Mouse (Mus musculus) heart, embryonic 10.5 days (tissue): ENCODE results near the gene Mmp10. TPM values are rescaled to one million over a fixed set of nuclear protein-coding genes. Genes with fewer than 3 reads are reported as not detected.

Experiments
- DNase-seq: peaks from one replicate; pipeline ENCODE4 v3.0.0-alpha.2; 2017; ENCODE audit warnings: low spot score
- H3K27ac ChIP-seq: fragments of 300-500 bp; sonication (generic); 2 replicates; pipeline ENCODE4 v1.5.1; 2016; ENCODE audit warnings: mild to moderate bottlenecking
- H3K27me3 ChIP-seq: fragments of 300-500 bp; sonication (generic); 2 replicates; pipeline ENCODE4 v1.6.1; 2016; ENCODE audit warnings: mild to moderate bottlenecking; ENCODE audit not compliant: poor library complexity, insufficient read depth, severe bottlenecking
- H3K36me3 ChIP-seq: fragments of 300-500 bp; sonication (generic); 2 replicates; pipeline ENCODE4 v1.6.1; 2016; ENCODE audit warnings: mild to moderate bottlenecking, moderate library complexity
- H3K4me1 ChIP-seq: fragments of 300-500 bp; sonication (generic); 2 replicates; pipeline ENCODE4 v1.6.1; 2016; ENCODE audit warnings: mild to moderate bottlenecking
- H3K4me3 ChIP-seq: fragments of 300-500 bp; sonication (generic); 2 replicates; pipeline ENCODE4 v1.5.1; 2016; ENCODE audit warnings: mild to moderate bottlenecking, moderate library complexity
- H3K9me3 ChIP-seq: fragments of 300-500 bp; sonication (generic); 2 replicates; pipeline ENCODE4 v1.6.1; 2016; ENCODE audit warnings: mild to moderate bottlenecking, moderate library complexity
- WGBS: fragments of 180-500 bp; shearing (Covaris S2); methylation state at CpG from one replicate; pipeline ENCODE4 v1.1.7; 2016; 5-methylcytosine and 5-hydroxymethylcytosine counted together
- polyA plus RNA-seq: library from polyadenylated mRNA; unstranded; fragments of >200 nt; fragmentation: Nextera tagmentation; extraction: Ambion mirVana; gene quantifications from 2 replicates; pipeline ENCODE4 v1.2.1, GENCODE M21; 2016

The Mmp10 gene
- polyA plus RNA-seq: not detected in 2 replicates

DNA sequence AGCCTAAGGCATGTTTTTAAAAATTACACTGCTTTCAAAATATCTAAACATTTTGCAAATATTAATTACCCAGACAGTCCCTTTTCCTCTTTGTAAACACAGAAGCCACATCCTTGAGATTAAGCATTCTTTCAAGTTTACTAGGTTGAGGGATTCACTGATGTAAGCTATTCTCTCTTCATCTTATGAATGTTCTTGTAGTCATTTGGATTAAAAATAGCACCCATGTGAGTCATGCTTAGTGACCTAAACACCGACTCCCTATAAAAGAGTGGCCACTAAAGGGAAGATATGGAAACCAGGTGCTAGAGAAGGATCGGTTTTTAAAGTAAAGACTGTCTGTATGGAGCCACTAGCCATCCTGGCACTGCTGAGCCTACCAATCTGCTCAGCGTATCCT lies at the start of gene Mmp10:
Mmp10 (plus strand) TSS at position 302 of the 400 bp plus-strand sequence.
- Histone ChIP-seq H3K4me3 (no peak within 1 kb of the TSS), H3K36me3 (no peaks in the 10 kb centered on the region), H3K4me1 (no peaks in the 10 kb centered on the region), H3K9me3 (no peaks in the 10 kb centered on the region), H3K27me3 (no peaks in the 10 kb centered on the region), H3K27ac (no peak within 1 kb of the TSS)
- no peak for DNase-seq
- WGBS: 83% methylated on average over 3 of the region's 3 CpGs

DNA sequence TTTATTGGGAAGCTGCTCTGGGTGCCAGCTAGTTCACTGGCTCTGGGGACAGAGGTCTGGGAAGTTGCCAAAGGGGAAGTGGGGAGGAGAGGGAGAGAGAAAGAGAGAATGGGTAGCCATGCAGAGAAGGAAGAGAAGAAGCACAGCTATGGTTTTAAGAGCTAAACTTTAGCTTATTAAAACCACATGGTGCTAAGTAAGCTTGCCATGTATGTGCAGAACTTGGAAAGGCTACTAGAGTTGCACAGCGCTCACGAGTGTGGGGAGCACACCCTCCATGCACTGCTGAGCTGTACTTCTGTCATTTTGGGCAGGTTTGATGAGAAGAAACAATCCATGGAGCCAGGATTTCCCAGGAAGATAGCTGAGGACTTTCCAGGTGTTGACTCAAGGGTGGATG lies 48.9 kb upstream of the Mmp10 start:
- no peak for DNase-seq
- H3K9me3 ChIP-seq: no peaks in the 10 kb centered on the region
- WGBS: 85% methylated on average over 2 of the region's 2 CpGs
- no peaks in the 10 kb centered on the region for H3K27me3 ChIP-seq
- no peaks in the 10 kb centered on the region for H3K4me1 ChIP-seq
- no peak overlapping the region for H3K27ac ChIP-seq
- no peaks in the 10 kb centered on the region for H3K36me3 ChIP-seq
- no peak overlapping the region for H3K4me3 ChIP-seq

DNA sequence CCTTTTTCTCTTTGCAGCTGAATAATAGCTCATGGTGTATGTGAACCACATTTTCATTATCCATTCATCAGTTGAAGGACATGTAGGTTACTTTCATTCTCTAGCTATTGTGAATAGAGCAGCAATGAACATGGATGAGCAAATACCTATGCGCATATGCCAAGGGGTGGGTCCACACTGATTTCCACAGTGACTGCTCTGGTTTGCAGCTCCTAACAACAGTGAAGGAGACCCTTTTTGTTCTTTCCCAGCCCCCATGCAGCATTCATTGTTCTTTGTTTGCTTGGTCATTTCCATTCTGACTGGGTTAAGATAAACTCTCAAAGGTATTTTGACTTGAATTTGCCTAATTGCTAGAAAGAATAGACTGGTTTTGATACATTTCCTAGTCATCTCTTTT lies 31.9 kb upstream of the Mmp10 start:
- 97% methylated on average over 1 of the region's 1 CpGs for WGBS
- no peak for DNase-seq
- H3K36me3 ChIP-seq: no peaks in the 10 kb centered on the region
- H3K4me3 ChIP-seq: no peak overlapping the region
- H3K27ac ChIP-seq: no peak overlapping the region
- H3K9me3 ChIP-seq: no peaks in the 10 kb centered on the region
- H3K27me3 ChIP-seq: no peaks in the 10 kb centered on the region
- no peaks in the 10 kb centered on the region for H3K4me1 ChIP-seq

DNA sequence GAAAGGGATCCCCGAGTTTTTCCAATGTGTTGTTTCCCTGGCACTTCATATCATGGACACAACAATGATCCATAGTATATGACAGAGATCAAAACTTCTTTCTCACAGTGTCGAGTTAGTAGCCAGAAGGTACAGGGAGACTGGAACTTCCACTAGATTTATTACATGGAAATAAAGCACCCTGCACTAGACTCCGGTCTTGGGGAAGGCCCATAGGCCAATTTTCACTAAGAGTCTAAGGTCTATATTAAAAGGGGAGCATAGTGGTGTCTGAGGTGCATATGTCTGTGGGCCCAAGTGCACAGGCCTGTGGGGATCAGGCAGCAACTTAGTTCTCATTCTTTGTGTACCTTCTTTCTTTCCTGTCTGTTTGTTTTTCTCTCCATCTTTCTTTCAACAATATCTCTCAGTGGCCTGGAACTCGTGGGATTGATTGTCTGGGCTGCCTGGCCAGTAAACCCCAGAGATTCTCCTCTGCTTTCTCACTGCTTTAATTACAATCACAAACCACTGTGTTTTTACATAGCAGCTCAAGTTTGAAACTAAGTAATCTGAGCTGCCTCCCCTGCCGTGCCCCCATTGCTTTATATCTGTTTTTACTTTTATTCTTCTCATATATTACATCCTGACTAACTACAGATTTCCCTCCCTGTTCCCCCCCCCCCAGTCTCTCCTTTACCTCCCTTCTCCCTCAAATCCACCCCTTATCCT lies 18.3 kb upstream of the Mmp10 start:
- no peaks in the 10 kb centered on the region for H3K4me1 ChIP-seq
- H3K27me3 ChIP-seq: no peaks in the 10 kb centered on the region
- no peaks in the 10 kb centered on the region for H3K9me3 ChIP-seq
- no peak overlapping the region for H3K4me3 ChIP-seq
- DNase-seq: no peak
- H3K27ac ChIP-seq: no peak overlapping the region
- WGBS: 63% methylated on average over 5 of the region's 5 CpGs
- no peaks in the 10 kb centered on the region for H3K36me3 ChIP-seq

DNA sequence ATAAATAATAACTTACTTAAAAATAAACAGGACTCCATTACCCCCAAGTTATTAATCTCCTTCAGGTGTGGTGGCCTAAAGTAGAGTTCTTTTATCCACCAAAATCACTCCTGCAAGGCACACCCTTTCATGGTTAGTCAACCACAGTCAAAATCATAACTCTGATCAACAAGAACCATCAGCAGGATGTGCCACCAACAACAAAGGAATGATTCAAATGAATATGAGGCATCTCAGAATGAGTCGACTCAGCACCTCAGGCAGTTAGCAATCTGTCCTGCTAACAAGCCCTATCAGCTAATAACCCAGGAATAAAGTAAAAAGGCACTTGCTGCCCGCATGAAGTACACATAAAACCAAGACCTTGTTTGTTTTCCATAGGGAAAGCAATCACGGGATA lies 1.0 kb upstream of the Mmp10 start:
- H3K27me3 ChIP-seq: no peaks in the 10 kb centered on the region
- H3K9me3 ChIP-seq: no peaks in the 10 kb centered on the region
- no peak for DNase-seq
- H3K4me3 ChIP-seq: no peak overlapping the region
- H3K27ac ChIP-seq: no peak overlapping the region
- 89% methylated on average over 3 of the region's 3 CpGs for WGBS
- no peaks in the 10 kb centered on the region for H3K4me1 ChIP-seq
- no peaks in the 10 kb centered on the region for H3K36me3 ChIP-seq

DNA sequence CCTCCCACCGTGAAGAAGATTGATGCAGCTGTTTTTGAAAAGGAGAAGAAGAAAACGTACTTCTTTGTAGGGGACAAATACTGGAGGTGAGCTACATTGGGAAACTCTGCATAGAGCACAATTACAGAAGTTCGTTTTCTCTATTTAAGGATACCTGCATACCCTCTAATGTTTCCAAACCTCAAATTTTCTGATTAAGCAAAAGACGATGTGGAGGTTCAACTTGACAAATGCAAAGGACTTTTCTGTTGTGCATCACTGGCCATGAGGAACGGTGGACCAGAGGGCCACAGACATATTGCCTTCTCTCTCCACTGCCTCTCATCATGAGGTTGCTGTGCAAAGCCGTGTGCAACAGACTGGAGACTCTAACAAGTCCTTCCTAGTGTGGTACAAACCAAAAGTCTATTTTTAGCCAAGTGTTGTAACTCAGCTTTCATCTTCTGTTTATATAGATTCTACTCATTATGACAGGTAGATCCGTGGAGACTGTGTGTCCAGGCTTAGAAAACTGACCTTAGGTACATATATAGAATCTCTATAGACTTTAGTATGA lies 5.2 kb downstream of the Mmp10 start:
- Histone ChIP-seq H3K9me3 (no peaks in the 10 kb centered on the region), H3K27ac (no peak overlapping the region), H3K27me3 (no peaks in the 10 kb centered on the region), H3K36me3 (no peaks in the 10 kb centered on the region), H3K4me1 (no peaks in the 10 kb centered on the region), H3K4me3 (no peak overlapping the region)
- 78% methylated on average over 7 of the region's 7 CpGs for WGBS
- DNase-seq: no peak

DNA sequence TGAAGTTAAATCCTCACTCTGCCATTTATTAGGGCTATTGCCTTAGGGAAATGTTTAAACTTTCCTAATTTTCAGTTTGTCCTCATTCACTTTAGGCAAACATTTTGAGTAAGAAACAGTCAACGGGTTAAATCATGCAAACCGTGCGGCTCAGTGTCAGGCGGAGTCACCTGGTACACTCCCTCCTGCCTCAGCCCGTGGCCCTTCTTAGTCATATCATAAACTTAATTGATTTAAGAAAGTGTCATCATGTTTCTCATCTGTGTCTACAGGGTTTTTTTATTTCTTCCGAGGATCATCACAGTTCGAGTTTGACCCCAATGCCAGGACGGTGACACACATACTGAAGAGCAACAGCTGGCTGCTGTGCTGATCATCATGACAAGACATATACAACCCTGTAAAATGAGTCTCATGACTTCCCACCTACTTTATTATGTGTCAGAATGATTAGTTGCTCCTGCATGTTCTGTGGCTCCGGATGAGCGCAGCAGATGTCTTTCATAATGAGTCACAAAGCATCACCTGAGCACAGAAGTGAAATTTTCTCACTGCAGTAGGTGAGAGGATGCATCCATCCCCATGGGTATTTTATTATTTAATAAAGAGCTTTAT lies 7.6 kb downstream of the Mmp10 start:
- Histone ChIP-seq H3K27ac (no peak overlapping the region), H3K36me3 (no peaks in the 10 kb centered on the region), H3K4me3 (no peak overlapping the region), H3K4me1 (no peaks in the 10 kb centered on the region), H3K9me3 (no peaks in the 10 kb centered on the region), H3K27me3 (no peaks in the 10 kb centered on the region)
- DNase-seq: no peak
- WGBS: 90% methylated on average over 10 of the region's 10 CpGs

DNA sequence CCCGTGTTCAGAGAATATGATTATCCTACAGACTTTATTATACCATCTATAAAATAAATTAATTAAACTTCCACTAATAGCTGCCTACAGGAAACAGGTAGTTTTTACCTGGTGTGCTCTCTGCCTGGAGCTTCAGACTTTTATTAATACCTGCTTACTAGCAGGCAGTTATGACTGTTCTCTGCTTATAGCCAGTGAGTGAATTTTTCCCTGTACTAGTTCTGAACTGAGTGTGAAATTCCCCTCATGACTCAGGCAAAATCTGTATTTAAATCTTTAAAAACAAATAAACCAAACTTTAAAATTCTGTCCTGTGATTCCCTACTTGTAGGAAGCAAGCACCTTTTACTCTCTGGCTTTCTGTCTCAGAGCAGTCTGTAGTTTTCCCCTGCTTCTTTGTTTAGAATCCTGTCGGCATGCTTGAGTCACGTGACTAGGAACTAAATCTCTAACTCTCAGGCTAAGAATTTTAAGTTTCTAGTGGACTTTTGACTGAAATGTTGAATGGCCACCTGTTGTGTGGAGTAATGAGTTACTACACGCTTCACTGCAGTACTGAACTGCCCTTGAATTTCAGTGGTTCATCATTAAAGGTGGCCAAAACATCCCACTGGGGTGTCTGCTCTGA lies 15.9 kb downstream of the Mmp10 start:
- Histone ChIP-seq H3K27me3 (no peaks in the 10 kb centered on the region), H3K27ac (no peak overlapping the region), H3K36me3 (no peaks in the 10 kb centered on the region), H3K9me3 (no peaks in the 10 kb centered on the region), H3K4me1 (no peaks in the 10 kb centered on the region), H3K4me3 (no peak overlapping the region)
- DNase-seq: no peak
- 79% methylated on average over 4 of the region's 4 CpGs for WGBS

DNA sequence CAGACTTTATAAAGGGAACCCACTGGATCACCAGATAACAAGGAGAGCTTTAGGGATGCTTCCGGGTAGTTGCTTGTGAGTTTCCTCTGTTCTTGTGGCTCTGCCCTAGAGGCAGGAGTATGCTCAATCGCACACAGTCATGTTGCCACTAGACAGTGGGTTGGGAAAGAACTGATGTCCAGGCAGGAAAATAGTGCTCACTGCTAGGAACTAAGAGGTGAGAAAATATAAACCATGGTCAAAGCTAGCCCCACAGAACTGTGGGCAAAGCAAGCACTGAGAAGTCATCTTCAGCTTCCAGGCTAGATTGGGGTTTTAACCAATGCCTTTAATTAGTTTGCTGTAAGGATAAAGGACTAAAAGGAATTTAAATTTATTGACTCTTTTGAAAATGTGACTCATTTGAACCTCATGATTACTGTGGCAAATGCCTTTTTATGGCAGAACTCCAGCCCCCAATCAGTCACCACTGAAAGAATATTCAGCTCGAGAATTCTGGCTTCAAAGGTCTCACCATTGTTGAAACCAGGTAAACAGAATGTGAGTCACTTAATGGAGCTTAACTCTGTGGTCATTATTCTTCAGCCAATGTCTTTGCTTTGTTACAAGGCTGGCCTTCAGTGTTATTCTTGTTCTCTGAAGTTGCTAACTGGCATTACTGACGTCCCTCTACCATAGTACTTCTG lies 24.2 kb downstream of the Mmp10 start:
- Histone ChIP-seq H3K4me1 (no peaks in the 10 kb centered on the region), H3K27ac (no peak overlapping the region), H3K27me3 (no peaks in the 10 kb centered on the region), H3K9me3 (no peaks in the 10 kb centered on the region), H3K36me3 (no peaks in the 10 kb centered on the region), H3K4me3 (no peak overlapping the region)
- no peak for DNase-seq
- WGBS: 68% methylated on average over 4 of the region's 4 CpGs

DNA sequence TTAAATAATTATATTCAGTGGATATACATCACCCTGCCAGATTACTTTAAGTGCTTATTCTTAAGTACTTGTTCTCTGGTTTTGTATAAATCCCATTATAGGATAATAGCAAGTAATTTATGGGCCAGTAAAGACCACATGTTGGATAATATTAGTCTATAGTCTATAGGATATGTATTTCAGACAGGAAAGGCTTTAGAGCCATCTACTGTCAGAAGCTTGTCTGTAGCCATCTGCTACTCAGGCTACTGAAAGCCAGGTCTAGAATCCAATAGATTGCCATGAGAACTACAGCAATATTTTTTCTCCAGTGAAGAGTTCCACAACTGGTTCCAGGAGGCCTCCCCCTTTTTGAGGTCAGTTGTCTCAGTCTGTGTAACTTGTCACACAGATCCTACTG lies 40.6 kb downstream of the Mmp10 start:
- H3K27me3 ChIP-seq: no peaks in the 10 kb centered on the region
- no peak for DNase-seq
- no peaks in the 10 kb centered on the region for H3K36me3 ChIP-seq
- H3K4me1 ChIP-seq: no peaks in the 10 kb centered on the region
- no peak overlapping the region for H3K4me3 ChIP-seq
- H3K27ac ChIP-seq: no peak overlapping the region
- H3K9me3 ChIP-seq: no peaks in the 10 kb centered on the region

DNA sequence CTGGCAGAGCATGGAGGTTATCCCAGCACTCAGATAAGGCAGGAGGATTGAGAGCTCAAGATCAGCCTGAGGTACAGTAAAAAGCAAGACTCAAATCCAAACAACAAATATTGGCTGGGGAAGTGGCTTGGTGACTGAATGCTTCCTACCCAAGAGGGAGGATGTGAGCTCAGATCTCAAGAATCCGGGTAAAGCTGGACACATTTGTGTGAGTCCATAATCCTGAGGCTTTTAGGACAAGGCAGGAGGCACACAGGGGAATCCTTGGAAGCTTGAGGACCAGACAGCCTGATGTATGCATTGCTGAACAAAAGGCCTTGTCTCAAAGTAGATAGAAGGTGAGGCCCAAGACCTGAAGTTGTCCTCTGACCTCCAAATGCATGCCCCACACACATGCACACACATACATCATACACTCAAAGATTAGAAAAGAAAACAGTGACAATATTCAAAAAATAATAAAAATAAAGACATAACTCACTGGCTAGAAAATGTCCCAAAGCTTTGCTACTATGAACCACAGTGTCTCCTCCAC lies 42.8 kb downstream of the Mmp10 start:
- no peaks in the 10 kb centered on the region for H3K9me3 ChIP-seq
- no peak overlapping the region for H3K4me3 ChIP-seq
- no peak overlapping the region for H3K27ac ChIP-seq
- H3K36me3 ChIP-seq: no peaks in the 10 kb centered on the region
- no peaks in the 10 kb centered on the region for H3K27me3 ChIP-seq
- H3K4me1 ChIP-seq: no peaks in the 10 kb centered on the region
- WGBS: 74% methylated on average over 1 of the region's 1 CpGs
- no peak for DNase-seq

DNA sequence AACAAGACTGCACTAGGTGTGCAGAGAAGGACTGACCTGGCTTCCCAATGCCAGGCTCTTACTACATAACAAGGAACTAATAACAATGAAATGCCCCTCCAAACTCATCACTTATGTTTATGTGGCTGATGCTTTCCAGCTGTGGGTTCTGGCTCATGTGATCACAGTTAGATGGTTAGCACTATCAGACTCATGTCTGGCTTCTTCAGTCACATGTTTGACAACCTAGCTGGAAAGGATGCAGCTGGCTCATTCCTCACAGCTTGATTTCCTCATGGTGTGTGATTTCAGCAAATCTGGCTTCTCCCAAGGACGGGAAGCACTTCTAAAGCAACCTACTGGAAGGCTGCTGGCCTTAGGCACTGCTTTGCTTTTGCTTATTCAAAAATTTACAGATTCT lies 43.3 kb downstream of the Mmp10 start:
- Histone ChIP-seq H3K9me3 (no peaks in the 10 kb centered on the region), H3K36me3 (no peaks in the 10 kb centered on the region), H3K27ac (no peak overlapping the region), H3K27me3 (no peaks in the 10 kb centered on the region), H3K4me1 (no peaks in the 10 kb centered on the region), H3K4me3 (no peak overlapping the region)
- WGBS: 43% methylated on average over 1 of the region's 1 CpGs
- DNase-seq: no peak

DNA sequence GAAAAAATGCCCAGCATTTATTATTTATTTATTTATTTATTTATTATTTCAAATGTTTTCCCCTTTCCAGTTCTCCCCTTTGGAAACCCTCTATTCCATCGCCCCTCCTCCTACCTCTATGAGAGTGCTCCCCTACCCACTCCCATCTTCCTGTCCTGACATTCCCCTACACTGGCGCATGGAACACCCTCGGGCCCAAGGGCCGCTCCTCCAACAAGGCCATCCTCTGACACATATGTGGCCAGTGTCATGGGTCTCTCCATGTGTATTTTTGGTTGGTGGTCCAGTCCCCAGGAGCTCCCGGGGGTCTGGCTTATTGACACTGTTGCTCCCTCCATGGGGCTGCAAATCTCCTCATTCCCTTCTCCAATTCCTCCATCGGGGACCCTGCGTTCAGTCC lies 43.8 kb downstream of the Mmp10 start:
- WGBS: 85% methylated on average over 7 of the region's 7 CpGs
- no peak for DNase-seq
- Histone ChIP-seq H3K4me1 (no peaks in the 10 kb centered on the region), H3K9me3 (no peaks in the 10 kb centered on the region), H3K27ac (no peak overlapping the region), H3K4me3 (no peak overlapping the region), H3K27me3 (no peaks in the 10 kb centered on the region), H3K36me3 (no peaks in the 10 kb centered on the region)
